Mouse (Mus musculus): ENCODE results near the gene Ppm1l.

- no peak for TF ChIP-seq CTCF (IDR thresholded peaks at IDR 0.05; ENCODE audit: low read depth)
- TF ChIP-seq EP300 (optimal IDR thresholded peaks at IDR 0.05): no peak
These were observed 291.2 kb downstream of the Ppm1l start for GRCm38 (mm10) chr3:69607909-69608308.

Data from stomach, postnatal 0 days (tissue).